Mouse (Mus musculus): ENCODE results near the gene Lmo4.

Lmo4 gene

DNA sequence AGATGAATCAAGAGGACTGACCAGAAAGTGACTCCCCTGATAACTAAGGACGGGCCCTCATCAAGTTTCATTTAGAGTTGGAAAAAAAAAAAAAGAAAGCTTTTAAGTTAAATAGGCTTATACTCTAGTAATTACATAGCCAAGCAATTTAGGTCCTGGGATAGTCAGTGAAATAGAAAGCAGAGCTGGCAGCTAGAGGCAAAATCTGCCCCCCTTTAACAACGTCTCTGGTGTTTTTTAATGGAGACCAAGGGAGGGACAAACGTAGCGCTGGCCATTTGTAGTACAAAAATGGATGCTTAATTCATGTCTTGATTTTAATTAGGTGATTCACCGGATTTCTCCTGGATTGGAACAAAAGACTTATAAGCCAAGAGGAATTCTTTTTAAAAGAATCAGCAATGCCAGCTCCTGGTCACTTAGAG, 1.0 kb downstream of the Lmo4 start:
- in situ Hi-C loops (cut with MseI, MboI): no loop called here

- in situ Hi-C loops (cut with MseI, MboI): no loop called here
Observed at GRCm38 (mm10) chr3:144203259-144203987, 1.6 kb downstream of the Lmo4 start.

DNA sequence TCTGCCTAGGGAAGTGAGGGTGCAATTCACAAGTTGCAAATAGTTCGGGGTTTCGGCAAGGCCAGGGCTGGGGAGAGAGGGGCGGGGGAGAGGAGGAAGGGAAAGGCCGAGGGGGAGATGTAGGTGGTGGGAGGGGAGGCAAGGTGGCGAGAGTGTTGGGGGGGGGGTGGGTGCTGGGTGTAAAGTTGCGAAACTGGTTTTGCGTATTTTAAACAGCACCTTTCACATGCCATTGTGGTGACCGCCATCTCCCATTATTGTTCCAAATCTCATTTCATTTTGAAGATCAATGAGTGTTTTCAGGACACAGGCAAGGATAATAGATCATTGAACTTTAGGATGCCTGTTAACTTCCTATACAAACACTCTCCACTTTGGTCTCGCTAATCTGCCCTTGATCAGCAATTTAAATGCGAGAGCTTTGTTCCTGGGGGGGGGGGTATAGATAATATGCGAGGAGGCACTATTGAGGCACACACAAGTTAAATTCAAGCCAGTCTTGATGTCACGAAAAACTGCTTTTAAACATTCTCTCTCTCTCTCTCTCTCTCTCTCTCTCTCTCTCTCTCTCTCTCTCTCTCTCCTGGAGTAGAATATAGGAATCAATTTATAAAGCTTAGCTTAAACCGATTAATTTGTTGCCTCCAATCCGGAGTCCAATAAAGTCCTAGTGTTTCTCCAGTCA, 2.3 kb downstream of the Lmo4 start:
- in situ Hi-C loops (cut with MseI, MboI): no loop called here

- in situ Hi-C loops (cut with MseI, MboI): no loop called here
Observed at GRCm38 (mm10) chr3:144201794-144202573, 3.0 kb downstream of the Lmo4 start.

GRCm38 (mm10) chr3:144185327-144186152, 19.5 kb downstream of the Lmo4 start:
- in situ Hi-C loops (cut with MseI, MboI): no loop called here

DNA sequence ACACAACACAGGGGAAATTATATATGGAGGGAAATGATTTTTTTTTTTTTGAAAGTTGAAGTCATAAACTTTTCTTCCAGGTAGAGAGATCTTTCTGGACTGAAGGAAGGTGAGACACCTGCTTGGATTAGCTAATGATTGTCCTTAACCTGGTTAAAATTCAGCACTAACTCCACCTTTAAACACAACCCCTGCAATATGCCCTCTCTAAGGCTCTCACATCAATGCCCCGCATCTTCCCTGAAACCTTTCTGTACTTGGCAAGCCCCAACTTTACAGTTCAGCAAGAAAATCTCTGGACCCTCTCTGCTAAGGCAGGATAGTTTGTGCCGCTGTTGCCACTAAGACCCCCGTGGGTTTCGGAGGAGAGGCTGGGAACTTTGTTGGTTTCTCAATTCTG, 20.1 kb downstream of the Lmo4 start:
- in situ Hi-C loops (cut with MseI, MboI): no loop called here

DNA sequence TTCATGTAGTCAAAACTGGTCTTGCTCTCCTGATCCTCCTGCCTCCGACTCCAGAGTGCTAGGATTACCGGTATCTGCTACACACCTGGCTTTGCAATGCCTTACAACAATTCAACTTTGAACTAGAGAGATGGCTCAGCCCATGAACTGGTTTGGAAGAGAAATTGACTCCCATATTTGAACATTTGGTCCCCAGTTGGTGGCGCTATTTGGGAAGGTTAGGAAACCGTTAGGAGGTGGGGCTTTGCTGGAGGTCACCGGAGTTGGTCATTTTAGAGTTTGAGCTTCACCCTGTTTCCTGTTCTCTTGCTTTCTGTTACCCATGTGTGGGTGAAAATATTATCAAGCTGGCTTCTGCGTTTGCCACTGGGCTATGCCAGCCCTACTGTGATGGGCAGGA, 22.8 kb downstream of the Lmo4 start:
- in situ Hi-C loops (cut with MseI, MboI): no loop called here

DNA sequence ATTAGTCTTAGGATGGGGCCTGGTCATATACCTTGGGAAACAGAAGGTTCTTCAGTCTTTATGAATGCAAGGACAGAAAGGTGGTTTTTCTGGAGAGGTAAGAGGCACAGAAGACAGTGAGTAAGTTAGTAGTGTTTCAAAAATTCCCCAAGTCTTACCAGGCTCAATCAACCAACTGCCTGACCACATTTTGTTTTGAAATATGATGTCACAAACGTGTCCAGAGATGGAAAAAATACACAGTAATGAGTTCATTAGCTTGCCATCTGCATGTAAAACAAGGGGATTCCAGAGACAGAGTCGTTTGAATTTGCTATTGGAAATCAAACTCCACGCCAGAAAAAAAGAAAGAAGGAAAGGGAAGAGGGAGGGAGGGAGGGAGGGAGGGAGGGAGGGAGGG, 26.1 kb downstream of the Lmo4 start:
- in situ Hi-C loops (cut with MseI, MboI): no loop called here

DNA sequence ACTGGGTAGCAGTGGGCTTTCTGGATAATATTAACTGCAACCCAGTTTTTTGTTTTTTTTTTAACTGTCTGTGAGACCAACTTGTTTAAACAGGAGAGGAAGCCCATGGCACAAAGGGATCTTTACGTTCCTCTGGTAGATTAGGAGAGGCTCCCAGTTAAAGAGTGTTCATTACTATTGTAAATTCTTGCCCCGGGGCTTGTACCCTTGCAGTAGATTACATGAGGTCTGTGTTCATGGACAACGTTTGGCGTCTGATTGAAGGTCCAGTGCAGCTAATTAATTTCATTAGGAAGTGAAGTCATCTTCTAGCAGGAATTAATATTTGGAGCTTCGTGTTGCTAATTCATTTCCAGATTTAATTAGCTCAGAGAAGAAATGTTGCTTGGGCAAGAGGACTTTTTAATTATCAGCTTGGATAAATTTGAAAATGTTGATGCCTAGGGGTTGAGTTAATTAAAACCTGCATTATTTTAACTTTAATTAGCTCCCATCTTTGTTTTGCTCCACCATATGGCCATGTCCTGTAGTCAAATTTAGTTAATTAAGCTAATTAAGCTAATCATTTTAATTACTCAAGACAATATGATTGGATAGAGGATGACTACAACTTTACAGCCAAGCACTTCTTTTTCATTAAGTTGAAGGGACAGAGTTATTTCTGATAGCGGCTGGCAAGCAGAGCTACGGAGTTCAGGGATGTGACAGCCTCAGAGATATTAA, 31.0 kb downstream of the Lmo4 start:
- in situ Hi-C loops (cut with MseI, MboI): no loop called here

DNA sequence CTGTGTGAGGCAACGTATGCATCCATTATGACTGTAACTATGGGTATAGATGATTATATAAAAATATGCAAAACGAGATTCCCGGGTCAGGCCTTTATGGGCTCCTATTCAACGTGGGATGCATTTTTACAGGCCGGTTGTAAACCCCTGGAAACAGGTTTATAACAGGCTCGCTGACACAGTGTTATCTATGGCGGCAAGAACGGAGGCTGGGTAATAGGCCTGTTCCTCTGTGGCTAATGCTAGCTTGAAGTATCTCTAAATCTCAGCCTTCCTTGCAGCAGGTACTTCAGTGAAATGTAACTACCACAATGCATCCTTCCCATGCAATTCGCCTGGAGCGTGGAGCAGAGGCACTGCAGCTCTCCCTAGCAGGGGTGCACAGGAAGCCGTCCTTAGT, 31.9 kb downstream of the Lmo4 start:
- in situ Hi-C loops (cut with MseI, MboI): no loop called here

DNA sequence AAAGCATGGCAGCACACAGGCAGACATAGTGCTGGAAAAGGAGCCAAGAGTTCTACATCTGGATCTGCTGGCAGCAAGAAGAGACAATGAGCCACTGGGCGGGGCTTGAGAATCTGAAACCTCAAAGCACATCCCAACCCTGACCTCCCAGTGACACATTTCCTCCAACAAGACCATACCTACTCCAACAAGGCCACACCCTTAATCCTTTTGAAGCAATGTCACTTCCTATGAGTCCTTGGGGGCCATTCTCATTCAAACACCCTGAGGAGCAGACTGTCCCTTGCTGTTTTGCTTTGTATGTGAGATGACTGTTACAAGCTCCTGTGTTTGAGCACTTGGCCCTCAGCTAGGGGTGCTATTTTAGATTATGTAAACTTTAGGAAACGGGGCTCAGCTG, 33.3 kb downstream of the Lmo4 start:
- in situ Hi-C loops (cut with MseI, MboI): no loop called here

DNA sequence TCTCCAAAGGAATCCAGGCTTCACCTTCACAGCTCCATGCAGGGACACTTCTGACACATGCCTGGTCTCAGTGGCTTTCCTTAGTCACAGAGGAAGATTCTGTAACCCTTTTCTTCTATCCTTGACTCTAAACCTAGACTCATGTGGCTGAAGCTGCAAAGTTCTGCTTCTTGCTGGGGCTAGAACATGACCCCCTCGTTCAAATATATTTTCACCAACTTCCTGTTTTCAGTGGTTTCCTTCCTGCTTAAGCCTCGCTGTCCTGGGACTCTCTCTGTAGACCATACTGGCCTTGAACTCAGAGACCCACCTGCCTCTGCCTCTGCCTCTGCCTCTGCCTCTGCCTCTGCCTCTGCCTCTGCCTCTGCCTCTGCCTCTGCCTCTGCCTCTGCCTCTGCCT, 34.5 kb downstream of the Lmo4 start:
- in situ Hi-C loops (cut with MseI, MboI): no loop called here

DNA sequence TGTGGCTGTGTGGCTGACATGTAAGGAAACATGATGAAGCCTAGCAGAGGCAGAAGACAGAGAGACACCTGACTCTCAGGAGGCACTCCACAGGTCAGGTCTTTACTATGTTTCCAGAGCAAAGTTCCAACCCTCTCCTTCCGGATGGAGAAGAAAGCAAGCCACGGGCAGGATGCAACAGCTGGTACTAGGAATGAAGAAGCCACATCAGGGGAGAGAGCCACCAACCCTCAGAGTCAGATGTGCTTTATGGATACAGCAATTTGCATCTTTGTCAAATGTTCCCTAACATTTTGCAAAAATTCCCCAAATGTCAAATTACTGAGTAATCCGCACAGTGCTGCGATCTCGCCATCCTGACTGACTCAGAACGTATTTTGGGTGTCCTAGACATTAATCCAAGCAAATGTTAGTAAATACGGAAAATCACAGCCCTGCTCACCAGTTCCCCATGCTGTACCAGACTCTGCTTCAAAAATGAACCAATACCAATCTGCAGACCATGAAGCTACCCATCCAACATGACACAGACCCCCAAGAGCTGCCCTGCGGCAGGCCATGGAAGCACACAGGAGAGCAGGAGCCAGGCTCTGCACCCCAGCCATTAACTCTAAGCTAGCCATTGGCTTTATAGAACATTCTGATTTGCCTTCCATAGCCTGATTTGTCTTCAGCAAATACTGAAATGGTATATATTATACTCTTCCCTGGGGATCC, 38.4 kb downstream of the Lmo4 start:
- in situ Hi-C loops (cut with MseI, MboI): no loop called here

DNA sequence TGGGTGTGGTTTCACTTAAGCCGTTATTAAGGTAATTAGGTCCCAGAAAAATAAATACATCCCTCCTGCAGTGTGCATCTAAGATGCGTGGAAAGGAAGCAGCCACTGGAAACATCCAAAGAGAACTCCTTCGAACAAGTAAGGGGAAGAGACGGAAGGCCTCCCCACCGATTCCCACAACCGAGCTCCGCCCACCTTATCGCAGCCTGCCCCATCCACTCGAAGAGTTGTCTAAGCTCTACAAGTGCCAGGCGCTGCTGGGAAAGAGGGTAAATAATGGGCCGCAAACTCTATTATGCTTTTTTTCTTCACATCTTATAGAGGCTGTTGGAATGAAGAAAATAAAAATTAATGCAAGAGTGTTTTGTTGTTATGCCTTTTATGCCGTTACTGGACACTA, 39.6 kb downstream of the Lmo4 start:
- in situ Hi-C loops (cut with MseI, MboI): no loop called here

DNA sequence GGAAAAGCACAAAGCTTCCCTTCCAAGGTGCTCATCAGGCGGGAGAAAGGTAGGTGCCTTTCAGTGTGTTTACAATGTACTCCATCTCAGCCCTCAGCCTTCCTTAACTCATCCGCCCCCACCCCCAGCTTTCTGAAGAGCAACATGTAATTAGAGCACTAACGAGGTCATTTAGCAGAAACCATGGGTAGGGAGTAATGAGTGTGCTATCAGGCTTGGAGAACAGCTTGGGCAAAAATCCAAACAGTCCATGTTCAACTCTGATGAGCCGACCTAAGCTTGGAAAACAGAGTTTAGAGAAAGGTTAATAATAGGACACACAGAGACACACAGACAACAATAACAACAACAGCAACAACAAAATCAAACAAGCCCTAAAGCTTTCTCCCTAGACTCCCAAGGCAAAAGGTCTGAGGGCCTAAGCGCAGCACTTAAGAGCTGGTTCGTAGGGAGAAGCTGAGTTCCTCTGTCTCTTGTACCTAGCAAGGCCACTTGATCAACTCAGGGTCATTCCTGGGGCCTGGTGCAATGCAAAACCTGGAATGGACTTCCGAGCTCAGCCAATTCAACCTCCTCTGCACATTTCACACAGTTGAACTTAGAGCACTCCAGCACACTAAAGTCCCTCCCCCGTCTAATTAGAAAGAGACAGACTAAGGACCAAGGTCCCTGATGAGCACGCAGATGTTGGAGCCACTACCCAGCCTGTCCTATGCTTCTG, 40.2 kb downstream of the Lmo4 start:
- in situ Hi-C loops (cut with MseI, MboI): no loop called here

DNA sequence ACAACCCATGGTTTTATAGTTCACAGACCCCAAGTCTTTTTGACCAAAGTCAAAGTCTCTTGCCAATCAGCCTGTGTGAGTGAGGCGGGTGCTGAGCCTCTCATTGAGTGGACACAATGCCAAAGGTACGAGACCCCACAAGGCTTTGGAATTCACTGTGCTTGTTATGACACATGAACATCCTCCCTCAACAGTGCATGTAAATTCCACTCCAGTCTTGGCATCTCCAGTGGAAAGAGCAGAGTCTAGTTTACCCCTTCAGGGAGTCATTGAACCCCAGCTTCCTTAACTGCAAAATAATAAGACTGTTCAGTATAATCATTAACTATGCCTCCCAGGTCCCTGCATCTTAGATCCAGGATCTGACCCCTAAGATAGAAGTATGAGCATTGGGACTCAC, 41.3 kb downstream of the Lmo4 start:
- in situ Hi-C loops (cut with MseI, MboI): no loop called here

- in situ Hi-C loops (cut with MseI, MboI): no loop called here
Observed at GRCm38 (mm10) chr3:144162156-144162555, 42.9 kb downstream of the Lmo4 start.

GRCm38 (mm10) chr3:144161261-144161660, 43.8 kb downstream of the Lmo4 start:
- in situ Hi-C loops (cut with MseI, MboI): no loop called here

DNA sequence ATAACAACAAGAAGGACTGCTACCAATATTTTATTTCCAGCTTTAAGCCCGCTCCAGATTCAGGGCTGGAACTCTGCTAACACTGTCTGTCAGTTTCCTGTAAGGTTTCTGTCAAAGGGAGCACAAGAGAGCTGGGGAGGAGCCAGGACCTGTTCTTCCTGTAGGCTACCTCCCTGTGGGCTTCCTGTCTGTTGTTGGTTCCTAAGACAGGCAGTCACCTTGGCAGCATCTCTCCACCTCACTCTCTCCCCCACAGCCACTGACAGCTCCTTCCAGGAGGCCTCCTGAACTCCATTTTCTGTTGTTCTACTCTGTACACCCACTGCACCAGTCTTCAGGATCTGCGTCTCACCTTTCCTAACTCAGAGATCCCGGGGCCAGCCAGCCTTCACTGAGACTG, 49.3 kb downstream of the Lmo4 start:
- in situ Hi-C loops (cut with MseI, MboI): no loop called here

DNA sequence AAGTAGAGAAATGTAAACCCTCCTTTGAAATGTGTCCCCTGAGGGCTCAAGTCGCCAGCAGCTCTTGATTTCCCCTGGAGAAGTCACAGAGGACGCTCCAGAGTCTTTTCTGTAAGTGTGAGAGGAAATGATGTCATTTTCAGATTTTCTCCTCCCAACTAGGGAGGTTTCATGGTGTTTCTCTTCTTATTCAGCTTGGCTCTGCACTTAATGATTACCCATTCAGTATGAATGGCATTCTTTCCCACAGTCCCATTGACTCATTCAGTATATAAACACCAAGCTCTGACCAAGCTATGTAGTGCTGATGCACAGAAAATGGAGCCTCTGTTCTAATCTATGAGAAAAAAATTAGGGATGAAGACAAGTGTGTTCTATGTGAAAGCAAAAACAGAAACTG, 51.6 kb downstream of the Lmo4 start:
- in situ Hi-C loops (cut with MseI, MboI): no loop called here
